Mouse (Mus musculus) brain, embryonic 14.5 days (tissue): ENCODE measurements around the gene Scamp1. TPM values are rescaled to one million over a fixed set of nuclear protein-coding genes. Genes with fewer than 3 reads are reported as not detected.

Source experiments
- DNase-seq: peaks from one replicate; pipeline ENCODE4 v3.0.0-alpha.2; 2011; ENCODE audit warnings: low read depth
- CTCF ChIP-seq: fragments of 200-500 bp; IDR thresholded peaks from 2 replicates; pipeline ENCODE4 v1.5.1; 2012; ENCODE audit warnings: inconsistent platforms, mild to moderate bottlenecking, moderate library complexity, borderline replicate concordance; ENCODE audit not compliant: insufficient read depth, insufficient read length; ENCODE audit errors: extremely low read depth
- POLR2A ChIP-seq: fragments of 200-500 bp; IDR thresholded peaks from 2 replicates; pipeline ENCODE4 v1.6.1; 2012; ENCODE audit warnings: mild to moderate bottlenecking, inconsistent platforms, borderline replicate concordance; ENCODE audit not compliant: poor library complexity, insufficient read depth, insufficient read length, severe bottlenecking; ENCODE audit errors: extremely low read depth
- polyA plus RNA-seq: library from polyadenylated mRNA; depleted of rRNA; stranded (reverse); fragments of >200 nt; gene quantifications from 2 replicates; pipeline ENCODE4 v1.2.3, GENCODE M21; 2012; rRNA removed

The Scamp1 gene
- polyA plus RNA-seq, 1 experiment, result 86.5 TPM

GRCm38 (mm10) chr13:94168319-94168718 lies 117.3 kb downstream of the Scamp1 start:
- no peak for DNase-seq
- no peak for TF ChIP-seq CTCF
- TF ChIP-seq POLR2A, result no peak

DNA sequence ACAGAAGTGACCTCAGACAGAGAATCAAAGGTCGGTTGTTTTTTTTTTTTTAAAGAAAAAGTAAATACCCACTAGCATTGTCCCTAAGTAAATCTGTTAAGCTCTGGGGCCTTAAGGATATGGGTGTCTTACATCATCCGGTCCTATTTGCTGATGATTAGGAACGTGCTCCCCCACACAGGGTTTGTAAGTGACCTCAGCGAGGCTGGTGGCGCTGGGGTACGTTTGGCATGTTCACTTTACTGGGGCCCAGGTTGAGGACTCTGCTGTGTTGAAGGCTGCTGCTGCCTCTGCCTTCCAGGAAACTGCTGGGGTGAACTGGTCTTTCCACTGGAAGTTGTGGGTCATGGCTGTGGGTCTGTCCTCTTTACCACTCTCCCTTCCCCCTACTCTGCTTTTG lies 121.2 kb downstream of the Scamp1 start:
- TF ChIP-seq POLR2A (no peak), CTCF (no peak)

GRCm38 (mm10) chr13:94159478-94160220 lies 126.0 kb downstream of the Scamp1 start:
- TF ChIP-seq CTCF (no peak), POLR2A (no peak)
- DNase-seq, result no peak

More for the DNA sequence above, 121.2 kb downstream of the Scamp1 start:
- no peak for DNase-seq

- DNase-seq, result no peak
- TF ChIP-seq POLR2A (no peak), CTCF (no peak)
These were observed 126.7 kb downstream of the Scamp1 start for GRCm38 (mm10) chr13:94158864-94159477.

DNA sequence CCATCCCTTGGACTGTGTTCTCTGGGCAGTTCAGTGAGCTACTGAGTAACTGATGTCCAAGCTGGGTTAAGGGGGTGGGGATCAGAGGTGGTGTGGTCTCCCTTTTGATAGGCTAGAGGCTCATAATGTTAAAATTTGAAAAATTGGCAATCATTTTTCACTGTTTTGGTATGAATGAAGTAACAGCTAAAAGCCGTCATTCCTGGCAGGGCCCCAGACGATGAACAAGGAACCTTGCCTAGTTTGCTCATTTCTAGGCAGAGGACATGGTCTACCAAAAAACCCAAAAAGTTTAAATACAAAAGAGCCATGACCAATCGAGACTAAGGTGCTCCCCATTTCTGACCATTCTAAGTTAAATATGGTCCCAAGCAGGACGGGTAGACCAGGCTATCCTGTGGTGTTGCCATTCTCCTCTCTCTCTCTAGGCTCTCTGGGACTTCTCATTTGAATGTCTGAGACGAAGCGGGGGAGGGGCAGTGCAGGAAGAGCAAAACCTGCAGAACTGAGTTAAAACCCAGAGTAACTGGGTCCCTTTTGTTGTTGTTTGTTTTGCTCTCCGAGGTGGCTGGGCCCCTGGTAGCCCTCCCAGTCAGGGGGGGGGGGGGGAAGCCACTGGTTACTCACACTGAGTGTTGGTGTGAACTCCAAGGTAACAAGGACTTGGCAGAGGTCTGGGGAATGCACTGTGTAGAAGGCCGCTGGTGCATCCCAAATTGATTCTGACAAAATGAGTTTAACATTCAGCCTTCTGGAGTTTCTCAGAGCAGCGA lies 129.8 kb downstream of the Scamp1 start:
- DNase-seq, result no peak
- TF ChIP-seq CTCF (no peak), POLR2A (no peak)

DNA sequence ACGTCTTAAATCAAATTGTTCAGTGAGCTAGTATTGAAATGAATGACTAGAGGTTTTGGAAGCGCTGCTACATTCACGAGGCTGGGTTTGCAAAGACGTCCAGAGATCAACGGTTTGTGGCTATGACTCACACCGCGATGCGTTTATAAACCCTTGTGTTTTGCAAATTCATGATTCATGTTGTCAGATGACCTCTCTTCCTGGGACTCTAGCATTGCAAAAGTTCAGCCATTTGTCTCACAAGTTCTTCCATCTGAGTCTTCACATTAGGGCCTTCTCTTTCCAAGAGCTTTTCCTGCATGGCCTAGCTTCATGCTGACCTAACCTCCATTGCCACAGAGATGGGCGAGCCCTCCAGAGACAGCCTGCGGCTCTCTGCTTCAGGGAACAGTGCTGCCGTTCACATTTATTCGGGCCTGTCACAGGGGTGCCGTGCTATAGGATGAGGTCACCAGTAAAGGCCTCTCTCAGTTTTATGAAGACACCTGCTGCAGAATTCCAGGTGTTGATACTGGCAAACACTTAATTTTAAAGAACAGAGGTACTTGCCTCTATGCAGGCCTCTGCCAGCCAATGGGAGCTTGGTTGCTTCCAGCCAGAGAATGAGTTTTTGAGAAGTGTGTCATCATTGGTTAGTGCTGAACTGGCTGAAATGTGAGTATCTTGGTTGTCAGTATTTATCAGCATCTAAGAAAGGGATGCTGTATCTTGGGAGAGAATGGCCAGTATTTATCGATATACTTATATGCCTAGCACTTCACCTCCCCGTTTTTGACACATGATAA lies 131.0 kb downstream of the Scamp1 start:
- DNase-seq, result no peak

DNA sequence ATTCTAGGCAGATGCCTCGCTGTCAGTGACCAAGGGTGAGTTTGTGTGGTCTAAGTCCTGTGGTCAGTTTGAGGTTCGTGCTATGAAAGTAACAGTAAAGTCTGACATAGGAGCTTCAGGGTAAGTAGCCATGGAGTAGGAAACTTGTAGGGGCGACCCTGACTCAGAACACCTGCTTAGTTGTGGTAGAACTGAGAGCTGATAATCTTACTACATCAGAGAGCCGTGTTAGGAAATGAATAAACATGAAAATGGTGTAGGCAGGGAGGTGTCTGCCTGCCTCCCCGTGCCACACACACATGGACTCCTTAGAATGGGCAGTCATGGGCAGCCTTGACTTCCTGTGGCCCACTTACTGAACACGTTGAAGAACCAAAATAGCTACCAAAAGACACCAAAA lies 132.0 kb downstream of the Scamp1 start:
- DNase-seq, result no peak
- TF ChIP-seq CTCF (no peak), POLR2A (no peak)

More for the DNA sequence above, 131.0 kb downstream of the Scamp1 start:
- TF ChIP-seq CTCF (no peak), POLR2A (no peak)

DNA sequence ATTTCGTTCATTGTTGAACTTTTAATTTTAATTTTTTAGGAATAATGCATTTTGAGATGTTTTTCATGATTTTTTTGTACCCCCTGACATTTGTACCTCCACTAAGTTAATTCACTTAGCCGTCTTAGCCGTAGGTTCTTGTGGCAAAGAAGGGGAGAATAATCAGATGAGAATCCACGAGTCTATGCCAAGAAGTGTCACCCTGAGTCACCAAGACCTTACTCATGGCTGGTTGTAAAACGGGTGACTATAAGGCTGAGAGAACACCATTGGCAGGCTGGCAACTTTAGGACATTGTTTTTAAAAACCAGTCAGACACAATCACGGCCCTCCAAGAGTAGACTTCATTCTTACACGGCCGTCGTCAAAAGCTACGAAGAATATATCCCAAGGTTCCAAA lies 132.8 kb downstream of the Scamp1 start:
- TF ChIP-seq CTCF (no peak), POLR2A (no peak)
- DNase-seq, result no peak

Other genes with a start within 250 kb of the Scamp1 start
- gene Lhfpl2, start 228.1 kb downstream of the Scamp1 start, polyA plus RNA-seq, result 14.9 and 19.3 TPM in 2 replicates
- 35.3 and 36.8 TPM in 2 replicates for gene Ap3b1, start 73.1 kb upstream of the Scamp1 start, polyA plus RNA-seq